Mouse (Mus musculus) erythroblast, embryonic 14.5 days (primary cell): Measurements from ENCODE around the gene Hmga2.

Experiments used
- GATA1 ChIP-seq: IDR thresholded peaks from 2 replicates; pipeline ENCODE4 v1.6.1; 2012; ENCODE audit warnings: low read length, inconsistent platforms, mixed read lengths
- TAL1 ChIP-seq: IDR thresholded peaks from 3 replicates; pipeline ENCODE4 v1.6.1; 2012; ENCODE audit warnings: low read length, inconsistent platforms, mixed read lengths

GRCm38 (mm10) chr10:120391971-120392716 lies 84.1 kb downstream of the Hmga2 start:
- no peak for TF ChIP-seq GATA1
- TF ChIP-seq TAL1 = no peak
